Mouse (Mus musculus) embryonic facial prominence, embryonic 10.5 days (tissue): ENCODE data around the gene Barx1. TPM values are rescaled to one million over a fixed set of nuclear protein-coding genes. Genes with fewer than 3 reads are reported as not detected.

Source experiments
- DNase-seq: peaks from one replicate; pipeline ENCODE4 v3.0.0-alpha.2; 2017; ENCODE audit warnings: low spot score
- H3K27ac ChIP-seq: fragments of 300-500 bp; sonication (generic); replicated peaks from 2 replicates; pipeline ENCODE4 v1.5.1; 2016; ENCODE audit warnings: mild to moderate bottlenecking
- H3K27me3 ChIP-seq: fragments of 300-500 bp; sonication (generic); replicated peaks from 2 replicates; pipeline ENCODE4 v1.6.1; 2016; ENCODE audit warnings: low read depth, mild to moderate bottlenecking; ENCODE audit not compliant: poor library complexity, severe bottlenecking
- H3K36me3 ChIP-seq: fragments of 300-500 bp; sonication (generic); replicated peaks from 2 replicates; pipeline ENCODE4 v1.6.1; 2016; ENCODE audit warnings: mild to moderate bottlenecking, moderate library complexity
- H3K4me1 ChIP-seq: fragments of 300-500 bp; sonication (generic); 2 replicates; pipeline ENCODE4 v1.6.1; 2016
- H3K4me3 ChIP-seq: fragments of 300-500 bp; sonication (generic); 2 replicates; pipeline ENCODE4 v1.5.1; 2016; ENCODE audit warnings: mild to moderate bottlenecking, moderate library complexity
- H3K9me3 ChIP-seq: fragments of 300-500 bp; sonication (generic); 2 replicates; pipeline ENCODE4 v1.6.1; 2016; ENCODE audit warnings: mild to moderate bottlenecking
- WGBS: fragments of 180-500 bp; shearing (Covaris S2); methylation state at CpG from one replicate; pipeline ENCODE4 v1.1.7; 2016; 5-methylcytosine and 5-hydroxymethylcytosine counted together
- polyA plus RNA-seq: library from polyadenylated mRNA; unstranded; fragments of >200 nt; fragmentation: Nextera tagmentation; extraction: Ambion mirVana; gene quantifications from 2 replicates; pipeline ENCODE4 v1.2.1, GENCODE M21; 2016

Barx1 gene
- 43.5 and 57.9 TPM in 2 replicates for polyA plus RNA-seq

DNA sequence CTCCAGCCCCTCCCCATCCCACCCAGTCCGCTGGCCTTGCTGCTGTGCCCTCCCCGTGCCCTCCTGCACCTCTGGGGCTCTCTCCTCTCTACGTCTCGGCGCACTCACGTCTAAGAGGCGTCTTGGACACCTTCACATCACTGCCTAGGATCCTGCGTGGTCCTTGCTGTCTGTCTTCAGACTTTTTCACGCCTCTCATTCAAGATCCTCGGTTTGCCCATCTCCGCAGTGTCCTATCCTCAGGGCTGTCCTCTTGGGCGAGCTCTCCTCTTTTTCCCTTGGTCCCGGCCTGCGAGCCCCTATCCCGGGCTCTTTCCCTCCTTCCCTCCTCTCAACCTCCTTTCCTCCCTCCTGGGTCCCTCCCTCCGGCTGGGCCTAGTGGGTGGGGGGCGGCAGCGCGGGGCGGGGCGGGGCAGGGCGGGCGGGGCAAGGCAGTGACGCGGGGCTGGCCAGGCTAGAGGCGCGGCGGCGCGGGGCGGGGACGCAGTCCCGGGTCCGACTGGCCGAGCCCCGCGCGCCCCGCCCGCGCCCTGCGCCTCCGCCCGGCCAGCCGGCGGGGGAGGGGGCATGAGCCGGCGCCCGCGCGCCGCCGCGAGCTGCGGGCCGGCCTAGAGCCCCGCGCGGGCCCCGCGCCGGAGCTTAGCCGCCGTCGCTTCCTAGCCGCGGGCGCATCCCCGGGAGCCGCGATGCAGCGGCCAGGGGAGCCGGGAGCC, at the start of gene Barx1:
Barx1 (plus strand) TSS at position 568 of the 713 bp plus-strand sequence.
- Histone ChIP-seq H3K4me3 (peak within 1 kb of the TSS; percentile 67), H3K27ac (peak within 1 kb of the TSS; percentile 88), H3K36me3 (no peaks in the 10 kb centered on the region), H3K9me3 (no peaks in the 10 kb centered on the region), H3K27me3 (peaks cover 100% of the 10 kb centered on the region), H3K4me1 (peaks cover 78% of the 10 kb centered on the region)
- DNase-seq = peak; percentile 82
- 1% methylated on average over 73 of the region's 73 CpGs for WGBS

DNA sequence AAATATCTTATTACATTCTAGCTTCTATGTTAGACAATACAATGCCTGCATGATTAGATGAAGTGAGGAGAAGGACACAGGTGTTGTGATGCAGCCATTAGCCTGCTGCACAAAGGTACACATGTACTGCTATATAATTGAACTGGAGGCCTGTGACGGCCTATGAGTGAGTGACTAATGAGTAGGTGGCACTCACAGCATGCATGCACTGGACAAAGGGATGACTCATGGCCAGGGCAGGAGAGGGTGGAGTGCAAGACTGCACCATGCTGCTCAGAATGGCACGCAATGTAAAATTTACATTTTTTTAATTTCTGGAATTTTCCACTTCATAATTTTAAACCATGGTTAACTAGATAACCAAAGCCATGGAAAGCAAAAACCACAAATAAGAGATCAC, 48.3 kb upstream of the Barx1 start:
- 88% methylated on average over 2 of the region's 2 CpGs for whole genome bisulfite sequencing
- DNase-seq = no peak

DNA sequence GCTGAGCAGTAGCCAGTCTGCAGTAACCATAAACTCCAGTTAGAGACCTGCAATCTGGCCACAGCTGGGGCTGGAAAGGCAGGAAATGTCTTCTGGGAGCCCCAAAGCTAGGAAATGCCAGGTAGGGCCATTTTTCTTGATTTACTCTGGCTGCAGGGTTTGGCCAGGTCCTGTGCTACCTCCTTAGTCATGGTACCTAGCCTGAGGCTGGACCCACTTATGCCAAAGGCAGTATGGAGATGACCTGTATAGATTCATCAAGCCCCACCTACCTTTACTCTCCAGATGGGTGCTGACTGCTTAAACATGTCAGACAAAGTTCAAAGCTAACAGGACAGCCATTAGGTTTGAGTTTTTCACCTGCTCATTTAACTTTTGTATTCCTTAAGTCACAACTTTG, 45.0 kb upstream of the Barx1 start:
- H3K4me1 ChIP-seq = peaks cover 13% of the 10 kb centered on the region
- no peak overlapping the region for H3K4me3 ChIP-seq
- DNase-seq = no peak
- H3K27me3 ChIP-seq = no peaks in the 10 kb centered on the region
- 0 out of 2 replicates have a peak, but pooled peaks cover 10% of the 10 kb centered on the region for H3K36me3 ChIP-seq
- peaks cover 13% of the 10 kb centered on the region for H3K9me3 ChIP-seq
- peak overlapping the region; percentile 61; the same call in 1 of the 2 replicates for H3K27ac ChIP-seq

More for the DNA sequence above, 48.3 kb upstream of the Barx1 start:
- H3K27ac ChIP-seq = no peak overlapping the region
- no peaks in the 10 kb centered on the region for H3K27me3 ChIP-seq
- H3K4me1 ChIP-seq = peaks cover 13% of the 10 kb centered on the region
- H3K9me3 ChIP-seq = peaks cover 13% of the 10 kb centered on the region
- H3K36me3 ChIP-seq = 0 out of 2 replicates have a peak, but pooled peaks cover 10% of the 10 kb centered on the region
- H3K4me3 ChIP-seq = no peak overlapping the region

DNA sequence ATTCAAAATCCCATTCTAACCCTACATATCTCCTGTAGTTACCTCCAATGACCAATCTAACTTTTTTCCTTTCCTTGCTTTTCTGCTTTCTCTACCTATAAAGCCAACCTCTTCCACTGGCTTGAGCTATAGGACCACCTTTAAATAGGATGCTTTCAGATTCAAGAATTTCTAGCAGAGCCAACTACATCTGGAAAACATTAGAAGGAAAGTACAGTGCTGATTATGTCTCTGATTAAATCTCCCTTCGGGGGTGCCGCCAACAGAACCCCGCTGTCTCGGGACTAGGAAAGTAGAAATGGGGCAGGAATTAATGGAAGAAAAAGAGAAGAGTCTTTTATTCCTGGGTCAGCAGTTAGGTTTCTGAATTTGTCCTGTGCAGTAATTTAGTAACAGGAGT, 43.9 kb upstream of the Barx1 start:
- H3K36me3 ChIP-seq = 0 out of 2 replicates have a peak, but pooled peaks cover 10% of the 10 kb centered on the region
- H3K27me3 ChIP-seq = no peaks in the 10 kb centered on the region
- no peak overlapping the region for H3K27ac ChIP-seq
- peaks cover 13% of the 10 kb centered on the region for H3K9me3 ChIP-seq
- 53% methylated on average over 4 of the region's 4 CpGs for WGBS
- H3K4me3 ChIP-seq = no peak overlapping the region
- H3K4me1 ChIP-seq = peaks cover 13% of the 10 kb centered on the region
- peak; percentile 31 for DNase-seq

DNA sequence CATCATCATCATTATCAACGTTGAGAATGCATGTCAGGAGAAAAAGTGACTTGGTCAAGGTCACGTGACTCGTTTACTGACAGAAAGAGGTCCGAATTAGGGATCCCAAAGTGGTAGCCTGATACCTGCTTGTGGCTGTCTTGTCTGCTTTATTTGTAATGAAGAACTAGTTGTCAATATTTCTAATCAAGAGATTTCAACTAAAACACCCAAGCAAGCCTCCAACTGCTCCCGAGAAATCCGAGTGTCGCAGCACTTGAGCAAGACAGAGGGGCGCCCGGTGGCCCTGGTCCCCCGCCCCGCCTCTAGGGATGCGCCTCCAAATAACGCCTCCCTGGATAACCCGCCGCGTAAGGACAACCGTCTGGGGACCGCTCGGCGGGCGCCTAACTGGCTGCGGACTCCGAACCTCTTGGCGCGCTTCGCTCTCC, 37.8 kb upstream of the Barx1 start:
- H3K27me3 ChIP-seq = peaks cover 16% of the 10 kb centered on the region
- H3K4me3 ChIP-seq = peak overlapping the region; percentile 81
- H3K27ac ChIP-seq = peak overlapping the region; percentile 93
- peaks cover 9% of the 10 kb centered on the region for H3K4me1 ChIP-seq
- no peaks in the 10 kb centered on the region for H3K36me3 ChIP-seq
- 4% methylated on average over 26 of the region's 26 CpGs for WGBS
- no peak for DNase-seq
- no peaks in the 10 kb centered on the region for H3K9me3 ChIP-seq

DNA sequence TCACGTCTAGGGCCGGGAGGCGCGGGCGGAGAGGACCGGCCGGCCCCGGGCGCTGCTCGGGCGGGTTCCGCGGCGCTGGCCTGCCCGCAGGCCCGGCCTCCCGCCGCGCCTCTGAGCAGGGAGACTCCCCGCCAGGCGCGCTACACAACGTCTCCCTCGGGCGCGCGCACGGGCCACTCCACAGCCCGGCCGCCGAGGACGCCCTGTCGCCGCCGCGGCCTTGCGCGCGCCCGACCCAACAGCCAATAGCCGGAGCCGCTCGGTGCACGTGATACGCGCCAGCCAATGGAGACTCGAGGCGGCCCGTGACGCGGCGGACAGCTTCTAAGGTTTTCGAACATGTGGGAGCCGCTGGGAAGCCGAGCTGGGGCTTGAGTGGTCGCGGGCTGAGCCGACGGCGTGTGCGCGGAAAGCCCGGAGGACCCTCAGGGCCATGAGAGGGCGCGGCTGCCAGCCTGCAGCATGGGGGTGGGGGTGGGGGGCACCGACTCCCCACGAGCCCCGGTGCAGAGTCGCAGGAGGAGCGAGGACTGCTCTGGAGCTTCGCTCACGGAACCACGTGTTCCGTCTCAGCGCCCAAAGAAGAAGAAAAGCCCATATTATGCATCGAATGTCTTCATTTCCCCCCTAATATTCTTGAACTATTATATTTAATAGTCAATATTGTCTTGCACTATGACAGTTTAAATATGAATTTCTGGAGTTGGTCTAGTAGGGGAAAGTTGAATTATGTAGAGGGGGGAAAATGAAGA, 37.2 kb upstream of the Barx1 start, which contains the start of gene Ptpdc1:
Ptpdc1 (minus strand) TSS at position 232 of the 752 bp plus-strand sequence.
- Histone ChIP-seq H3K27me3 (peaks cover 16% of the 10 kb centered on the region), H3K4me1 (peaks cover 9% of the 10 kb centered on the region), H3K27ac (peak within 1 kb of the TSS; percentile 93), H3K4me3 (peak within 1 kb of the TSS; percentile 81), H3K36me3 (no peaks in the 10 kb centered on the region), H3K9me3 (no peaks in the 10 kb centered on the region)
- peak; percentile 97 for DNase-seq
- WGBS = 2% methylated on average over 76 of the region's 76 CpGs

DNA sequence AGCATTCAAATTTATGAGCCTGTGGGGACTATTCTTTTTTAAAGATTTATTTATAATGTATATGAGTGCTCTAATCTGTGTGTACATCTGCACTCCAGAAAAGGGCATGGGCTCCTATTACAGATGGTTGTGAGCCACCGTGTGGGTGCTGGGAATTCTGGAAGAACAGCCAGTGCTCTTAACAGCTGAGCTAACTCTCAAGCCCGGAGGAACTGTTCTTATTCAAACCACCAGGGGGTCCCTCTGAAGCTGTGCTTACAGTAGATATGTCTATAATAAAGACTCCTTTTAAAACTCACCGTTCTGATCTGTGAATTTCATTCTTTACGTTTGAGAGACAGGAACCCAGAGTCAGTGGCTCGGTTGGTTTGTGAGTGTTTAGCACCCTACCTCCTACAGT, 31.1 kb upstream of the Barx1 start:
- no peaks in the 10 kb centered on the region for H3K36me3 ChIP-seq
- H3K9me3 ChIP-seq = no peaks in the 10 kb centered on the region
- WGBS = 80% methylated on average over 5 of the region's 5 CpGs
- no peak for DNase-seq
- H3K27ac ChIP-seq = no peak overlapping the region
- no peaks in the 10 kb centered on the region for H3K4me1 ChIP-seq
- no peak overlapping the region for H3K4me3 ChIP-seq
- peaks cover 3% of the 10 kb centered on the region; the same call in 1 of the 2 replicates for H3K27me3 ChIP-seq

DNA sequence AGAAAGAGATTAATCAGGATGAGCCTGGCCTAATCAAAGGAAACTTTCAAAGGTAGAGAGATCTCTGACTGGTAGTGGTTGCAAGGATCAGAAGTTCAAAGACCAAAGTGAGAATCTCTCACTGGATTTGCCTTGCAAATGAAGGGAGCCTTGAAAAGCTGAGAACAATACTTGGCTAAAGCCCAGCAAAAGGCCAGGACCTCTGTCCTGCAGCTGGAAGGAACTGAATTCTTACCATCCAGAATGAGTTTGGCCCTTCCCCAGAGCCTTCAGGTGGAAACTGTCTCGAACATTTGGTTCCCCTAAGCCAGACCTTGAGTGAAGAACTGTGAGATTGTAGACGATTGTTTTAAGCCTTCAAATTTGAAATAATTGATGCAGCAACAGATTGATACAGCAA, 25.1 kb upstream of the Barx1 start:
- no peaks in the 10 kb centered on the region for H3K36me3 ChIP-seq
- no peak for DNase-seq
- no peaks in the 10 kb centered on the region for H3K9me3 ChIP-seq
- H3K27me3 ChIP-seq = no peaks in the 10 kb centered on the region
- H3K27ac ChIP-seq = no peak overlapping the region
- WGBS = 71% methylated on average over 2 of the region's 2 CpGs
- H3K4me1 ChIP-seq = no peaks in the 10 kb centered on the region
- H3K4me3 ChIP-seq = no peak overlapping the region

DNA sequence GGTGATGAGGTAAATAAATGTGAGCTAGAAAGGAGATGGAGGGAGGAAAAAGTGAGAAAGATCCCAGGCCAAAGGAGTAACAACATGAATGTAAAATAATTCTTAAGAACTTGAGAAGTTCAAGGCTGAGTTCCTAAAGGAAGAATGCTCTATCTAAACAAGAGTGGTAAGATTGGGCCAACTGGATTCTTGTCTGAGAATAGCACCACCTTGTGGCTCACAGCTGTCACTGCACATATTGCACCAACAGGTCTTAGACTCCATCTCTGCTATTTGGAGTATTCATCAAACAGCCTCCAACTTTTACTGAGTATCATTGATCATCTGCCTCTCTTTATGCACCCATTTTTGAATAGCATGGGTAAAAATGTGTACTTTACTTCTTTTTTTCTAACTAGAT, 23.2 kb upstream of the Barx1 start:
- Histone ChIP-seq H3K4me3 (no peak overlapping the region), H3K9me3 (no peaks in the 10 kb centered on the region), H3K27me3 (no peaks in the 10 kb centered on the region), H3K36me3 (no peaks in the 10 kb centered on the region), H3K4me1 (no peaks in the 10 kb centered on the region), H3K27ac (no peak overlapping the region)
- peak; percentile 60 for DNase-seq

DNA sequence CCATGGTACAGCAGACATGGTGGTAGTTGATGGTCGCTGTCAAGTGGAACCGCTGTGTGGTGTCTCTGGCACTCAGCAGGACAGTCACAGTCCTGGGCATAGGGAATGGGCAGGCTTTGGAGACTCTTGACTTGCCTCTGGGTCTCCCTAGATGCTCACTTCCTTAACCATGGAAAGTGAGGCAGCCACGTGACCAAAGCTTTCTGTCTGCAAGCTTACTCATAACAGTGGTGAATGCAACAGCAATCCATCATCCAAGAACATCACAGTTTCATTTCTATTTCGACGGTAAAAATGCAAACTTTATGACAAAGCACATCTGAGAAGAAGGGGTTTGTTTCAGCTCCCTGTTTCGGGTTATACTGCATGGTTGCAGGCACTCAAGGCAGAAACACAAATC, 19.7 kb upstream of the Barx1 start:
- Histone ChIP-seq H3K4me1 (no peaks in the 10 kb centered on the region), H3K36me3 (no peaks in the 10 kb centered on the region), H3K4me3 (no peak overlapping the region), H3K27ac (no peak overlapping the region), H3K9me3 (no peaks in the 10 kb centered on the region), H3K27me3 (no peaks in the 10 kb centered on the region)
- 87% methylated on average over 6 of the region's 6 CpGs for WGBS
- no peak for DNase-seq

DNA sequence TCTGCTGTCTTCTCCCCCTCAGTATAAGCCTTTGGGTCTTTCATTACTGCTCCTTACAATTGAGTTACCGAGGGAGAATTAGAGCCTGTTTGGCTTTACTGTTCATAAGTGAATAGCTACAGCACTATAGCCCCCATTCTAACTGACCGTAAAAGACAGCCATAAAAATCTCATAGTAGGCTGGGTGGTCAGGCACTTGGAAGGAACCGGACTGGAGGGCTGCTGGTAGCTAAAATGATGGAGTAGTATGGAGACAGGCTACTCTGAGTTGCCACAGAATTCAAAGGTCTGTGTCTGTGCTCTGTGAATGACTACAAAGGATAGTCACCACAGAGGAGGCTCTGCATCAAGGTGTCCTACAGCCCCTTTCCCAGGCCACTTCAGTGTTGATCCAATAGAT, 18.8 kb upstream of the Barx1 start:
- 95% methylated on average over 3 of the region's 3 CpGs for WGBS
- H3K4me1 ChIP-seq = no peaks in the 10 kb centered on the region
- no peak for DNase-seq
- no peaks in the 10 kb centered on the region for H3K36me3 ChIP-seq
- H3K4me3 ChIP-seq = no peak overlapping the region
- no peaks in the 10 kb centered on the region for H3K9me3 ChIP-seq
- no peak overlapping the region for H3K27ac ChIP-seq
- H3K27me3 ChIP-seq = no peaks in the 10 kb centered on the region

DNA sequence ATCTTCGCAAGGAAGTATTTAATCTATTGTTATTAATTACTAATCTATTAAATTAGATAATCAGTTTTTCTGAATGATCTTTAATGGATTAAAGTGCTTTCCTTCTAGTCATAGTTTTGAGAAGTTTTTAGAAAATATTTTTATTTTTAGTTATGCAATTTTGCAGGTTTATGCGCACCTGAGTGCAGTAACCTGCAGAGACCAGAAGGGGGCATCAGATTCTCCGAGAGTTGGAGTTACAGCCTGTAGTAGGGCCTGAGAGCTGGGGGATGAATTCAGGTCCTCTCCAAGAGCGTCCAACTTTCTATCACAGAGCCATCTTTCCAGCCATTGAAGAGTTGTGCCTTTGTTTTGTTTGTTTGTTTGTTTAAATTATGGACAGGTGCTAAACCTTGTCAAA, 16.1 kb upstream of the Barx1 start:
- WGBS = 87% methylated on average over 4 of the region's 4 CpGs
- H3K36me3 ChIP-seq = no peaks in the 10 kb centered on the region
- no peaks in the 10 kb centered on the region for H3K9me3 ChIP-seq
- DNase-seq = peak; percentile 2
- no peak overlapping the region for H3K4me3 ChIP-seq
- peaks cover 2% of the 10 kb centered on the region for H3K27me3 ChIP-seq
- no peak overlapping the region for H3K27ac ChIP-seq
- H3K4me1 ChIP-seq = 0 out of 2 replicates have a peak, but pooled peaks cover 3% of the 10 kb centered on the region

DNA sequence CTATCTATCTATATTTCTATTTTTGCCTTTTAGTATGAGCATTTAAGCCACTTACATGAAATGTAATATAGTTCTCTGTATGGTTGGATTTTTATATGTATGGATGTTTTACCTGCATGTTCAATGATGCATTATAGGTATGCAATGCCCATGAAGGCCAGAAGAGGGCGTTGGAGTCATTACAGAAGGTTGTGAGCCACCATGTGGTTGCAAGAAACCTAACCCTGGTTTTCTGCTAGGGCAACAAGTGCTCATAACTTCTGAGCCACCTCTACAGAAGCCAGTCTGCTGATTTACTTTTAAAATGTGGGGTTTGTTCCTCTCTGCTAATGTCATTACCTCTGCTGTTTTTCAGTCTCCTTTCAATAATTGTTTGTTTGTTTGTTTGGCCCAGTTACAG, 12.2 kb upstream of the Barx1 start:
- 0% methylated on average over 1 of the region's 1 CpGs for whole genome bisulfite sequencing
- H3K27ac ChIP-seq = no peak overlapping the region
- no peaks in the 10 kb centered on the region for H3K36me3 ChIP-seq
- H3K27me3 ChIP-seq = peaks cover 39% of the 10 kb centered on the region
- DNase-seq = peak; percentile 67
- H3K4me3 ChIP-seq = no peak overlapping the region
- peaks cover 16% of the 10 kb centered on the region; the same call in 1 of the 2 replicates for H3K4me1 ChIP-seq
- H3K9me3 ChIP-seq = no peaks in the 10 kb centered on the region
